Mouse (Mus musculus) neutrophil, adult 65 days (primary cell): Measurements from ENCODE around the gene Mms22l. TPM values are rescaled to one million over a fixed set of nuclear protein-coding genes. Genes with fewer than 3 reads are reported as not detected.

Source experiments
- total RNA-seq: library from RNA; stranded (reverse); gene quantifications from 2 replicates; pipeline ENCODE4 v1.2.4, GENCODE M21; 2023

Gene Mms22l
- 16.9 and 27.4 TPM in 2 replicates for total RNA-seq

GRCm38 (mm10) chr4:24496116-24496952 is at the start of gene Mms22l:
Gene Mms22l, plus strand, starts transcription at chr4:24496451.

